8 mouse cellular contexts compared by ENCODE assay signal in genomic region chr6:86371340-86371911, GRCm38 (mm10). TPM values are rescaled to one million over a fixed set of nuclear protein-coding genes. Genes with fewer than 3 reads are reported as not detected.
DNase-seq lines count a peak whose midpoint lies in the region; ATAC-seq and TF ChIP-seq lines count a peak whose summit lies in the region.

No protein-coding gene starts in this region.

- H3K36me3 ChIP-seq in C2C12 (ENCODE audit: control insufficient read depth, insufficient read depth) = peaks cover 50% of the 10 kb centered on the region
- H3K36me3 ChIP-seq in erythroblast, embryonic 14.5 days (ENCODE audit: control insufficient read depth) = peaks cover 39% of the 10 kb centered on the region
- H3K36me3 ChIP-seq in heart, embryonic 13.5 days = peaks cover 35% of the 10 kb centered on the region
- H3K36me3 ChIP-seq in liver, embryonic 12.5 days = peaks cover 53% of the 10 kb centered on the region
- H3K36me3 ChIP-seq in stomach, embryonic 15.5 days = no peaks in the 10 kb centered on the region

- H3K4me1 ChIP-seq in erythroblast, embryonic 14.5 days (ENCODE audit: control insufficient read depth) = peaks cover 44% of the 10 kb centered on the region
- H3K4me1 ChIP-seq in heart, embryonic 13.5 days = peaks cover 28% of the 10 kb centered on the region
- peaks cover 52% of the 10 kb centered on the region for H3K4me1 ChIP-seq in liver, embryonic 12.5 days
- peaks cover 19% of the 10 kb centered on the region for H3K4me1 ChIP-seq in stomach, embryonic 15.5 days

- WGBS in heart, embryonic 13.5 days = under 1% methylated on average over 50 of the region's 50 CpGs
- WGBS in liver, embryonic 12.5 days (ENCODE audit: insufficient replicate concordance) = under 1% methylated on average over 50 of the region's 50 CpGs
- under 1% methylated on average over 50 of the region's 50 CpGs for WGBS in stomach, embryonic 15.5 days

- H3K9me3 ChIP-seq in erythroblast, embryonic 14.5 days (ENCODE audit: control insufficient read depth, low read length) = no peaks in the 10 kb centered on the region
- H3K9me3 ChIP-seq in heart, embryonic 13.5 days = no peaks in the 10 kb centered on the region
- no peaks in the 10 kb centered on the region for H3K9me3 ChIP-seq in liver, embryonic 12.5 days (replicated peaks)
- no peaks in the 10 kb centered on the region for H3K9me3 ChIP-seq in stomach, embryonic 15.5 days

- H3K79me2 ChIP-seq in C2C12 (ENCODE audit: control insufficient read depth, insufficient read depth) = peaks cover 59% of the 10 kb centered on the region

- peak overlapping the region; percentile 89 for H3K27ac ChIP-seq in heart, embryonic 13.5 days (replicated peaks)
- H3K27ac ChIP-seq in liver, embryonic 12.5 days = peak overlapping the region; percentile 89
- H3K27ac ChIP-seq in stomach, embryonic 15.5 days = peak overlapping the region; percentile 90

- peak; percentile 88; the same call in 1 of the 2 replicates for TF ChIP-seq POLR2A in brain, embryonic 14.5 days (IDR thresholded peaks at IDR 0.05; ENCODE audit: borderline replicate concordance, extremely low read depth, insufficient read depth, insufficient read length, poor library complexity, severe bottlenecking)

- peak; percentile 99 for DNase-seq in brain, embryonic 14.5 days (ENCODE audit: low read depth)
- peak; percentile 97 for DNase-seq in kidney, postnatal 10 days
- DNase-seq in natural killer cell, adult 2 months (ENCODE audit: low spot score in 2 of 2) = peak; percentile 94

- H3K4me2 ChIP-seq in heart, embryonic 13.5 days = peak overlapping the region; percentile 95
- H3K4me2 ChIP-seq in liver, embryonic 12.5 days = peak overlapping the region; percentile 85
- peak overlapping the region; percentile 78 for H3K4me2 ChIP-seq in stomach, embryonic 15.5 days

- H3ac ChIP-seq in C2C12 (ENCODE audit: control insufficient read depth, insufficient read length, low read depth) = peak overlapping the region; percentile 97

- H3K79me3 ChIP-seq in C2C12 (ENCODE audit: low read depth) = peaks cover 47% of the 10 kb centered on the region

- H3K9ac ChIP-seq in heart, embryonic 13.5 days = peak overlapping the region; percentile 96
- peak overlapping the region; percentile 86 for H3K9ac ChIP-seq in liver, embryonic 12.5 days
- peak overlapping the region; percentile 94 for H3K9ac ChIP-seq in stomach, embryonic 15.5 days

- no peak for TF ChIP-seq CTCF in C2C12 (IDR thresholded peaks at IDR 0.05; ENCODE audit: control insufficient read depth, insufficient read depth, insufficient read length)
- no peak for TF ChIP-seq CTCF in brain, embryonic 14.5 days (IDR thresholded peaks at IDR 0.05; ENCODE audit: borderline replicate concordance, extremely low read depth, insufficient read depth, insufficient read length)

- H3K4me3 ChIP-seq in C2C12 (ENCODE audit: insufficient read depth, poor library complexity, severe bottlenecking) = peak overlapping the region; percentile 82
- H3K4me3 ChIP-seq in erythroblast, embryonic 14.5 days (replicated peaks) = peak overlapping the region; percentile 79
- H3K4me3 ChIP-seq in heart, embryonic 13.5 days = peak overlapping the region; percentile 98
- H3K4me3 ChIP-seq in liver, embryonic 12.5 days = peak overlapping the region; percentile 94
- H3K4me3 ChIP-seq in stomach, embryonic 15.5 days (replicated peaks) = peak overlapping the region; percentile 88

- ATAC-seq in heart, embryonic 13.5 days (ENCODE audit: extremely low read depth, insufficient number of reproducible peaks, low FRiP score, low TSS enrichment) = peak; percentile 90
- ATAC-seq in liver, embryonic 12.5 days = peak; percentile 92
- ATAC-seq in stomach, embryonic 15.5 days (ENCODE audit: insufficient read depth, low FRiP score, low read depth) = peak; percentile 95

- H3K27me3 ChIP-seq in C2C12 (ENCODE audit: control insufficient read depth, insufficient read depth, insufficient read length) = no peaks in the 10 kb centered on the region
- no peaks in the 10 kb centered on the region for H3K27me3 ChIP-seq in erythroblast, embryonic 14.5 days (ENCODE audit: control insufficient read depth)
- no peaks in the 10 kb centered on the region for H3K27me3 ChIP-seq in heart, embryonic 13.5 days (replicated peaks)
- no peaks in the 10 kb centered on the region for H3K27me3 ChIP-seq in liver, embryonic 12.5 days (replicated peaks)
- H3K27me3 ChIP-seq in stomach, embryonic 15.5 days (replicated peaks) = no peaks in the 10 kb centered on the region

TF ChIP-seq in C2C12, 6 proteins besides CTCF, POLR2A, EP300 and RAD21:
- TF ChIP-seq MYOG (IDR thresholded peaks at IDR 0.05; ENCODE audit: control insufficient read depth, extremely low read depth, insufficient read length) = no peak
- peak; percentile 97 for TF ChIP-seq MAX (IDR thresholded peaks at IDR 0.05)
- TF ChIP-seq USF1 (IDR thresholded peaks at IDR 0.05; ENCODE audit: low read depth) = no peak
- TF ChIP-seq CEBPB (IDR thresholded peaks at IDR 0.05; ENCODE audit: low read depth) = no peak
- TF ChIP-seq FOSL1 (IDR thresholded peaks at IDR 0.05; ENCODE audit: insufficient read depth, low read length, poor library complexity, severe bottlenecking) = no peak
TF ChIP-seq in C2C12: peak in this region for 1.

RNA-seq across cellular contexts. Expression of gene Snrpg, which starts 0.3 kb away (rescaled TPM):
- 354 TPM for polyA plus RNA-seq in C2C12 (2012; fragmentation: generic; extraction: Trizol)
- polyA plus RNA-seq in brain, embryonic 14.5 days (2012; rRNA removed) = 175 and 203 TPM in 2 replicates
- 2.2 and 3.6 TPM in 2 replicates for polyA plus RNA-seq in erythroblast, embryonic 14.5 days (2012)
- polyA plus RNA-seq in heart, embryonic 13.5 days (2015; fragmentation: Nextera tagmentation; extraction: Ambion mirVana) = 315 and 377 TPM in 2 replicates
- polyA plus RNA-seq in liver, embryonic 12.5 days (2016; fragmentation: Nextera tagmentation; extraction: Ambion mirVana) = 493 and 510 TPM in 2 replicates
- polyA plus RNA-seq in stomach, embryonic 15.5 days (2015; fragmentation: Nextera tagmentation; extraction: Ambion mirVana) = 521 and 550 TPM in 2 replicates

RNA-seq across cellular contexts. Expression of gene Fam136a, which starts 6.0 kb away (rescaled TPM):
- polyA plus RNA-seq in C2C12 (2012; fragmentation: generic; extraction: Trizol) = 32.0 TPM
- 56.5 and 58.2 TPM in 2 replicates for polyA plus RNA-seq in brain, embryonic 14.5 days (2012; rRNA removed)
- 0.26 and 0.27 TPM in 2 replicates for polyA plus RNA-seq in erythroblast, embryonic 14.5 days (2012)
- polyA plus RNA-seq in heart, embryonic 13.5 days (2015; fragmentation: Nextera tagmentation; extraction: Ambion mirVana) = 93.8 and 107 TPM in 2 replicates
- 104 and 111 TPM in 2 replicates for polyA plus RNA-seq in liver, embryonic 12.5 days (2016; fragmentation: Nextera tagmentation; extraction: Ambion mirVana)
- 124 and 134 TPM in 2 replicates for polyA plus RNA-seq in stomach, embryonic 15.5 days (2015; fragmentation: Nextera tagmentation; extraction: Ambion mirVana)

RNA-seq across cellular contexts. Expression of gene Pcyox1, which starts 25.5 kb away (rescaled TPM):
- polyA plus RNA-seq in C2C12 (2012; fragmentation: generic; extraction: Trizol) = 23.7 TPM
- polyA plus RNA-seq in brain, embryonic 14.5 days (2012; rRNA removed) = 71.4 and 72.1 TPM in 2 replicates
- polyA plus RNA-seq in erythroblast, embryonic 14.5 days (2012) = 0.08 and 0.46 TPM in 2 replicates
- polyA plus RNA-seq in heart, embryonic 13.5 days (2015; fragmentation: Nextera tagmentation; extraction: Ambion mirVana) = 51.2 and 52.0 TPM in 2 replicates
- 41.5 and 45.9 TPM in 2 replicates for polyA plus RNA-seq in liver, embryonic 12.5 days (2016; fragmentation: Nextera tagmentation; extraction: Ambion mirVana)
- polyA plus RNA-seq in stomach, embryonic 15.5 days (2015; fragmentation: Nextera tagmentation; extraction: Ambion mirVana) = 93.0 and 97.9 TPM in 2 replicates

RNA-seq across cellular contexts. Expression of gene Tia1, which starts 32.6 kb away (rescaled TPM):
- polyA plus RNA-seq in C2C12 (2012; fragmentation: generic; extraction: Trizol) = 12.9 TPM
- polyA plus RNA-seq in brain, embryonic 14.5 days (2012; rRNA removed) = 331 and 433 TPM in 2 replicates
- polyA plus RNA-seq in erythroblast, embryonic 14.5 days (2012) = 0.58 and 0.72 TPM in 2 replicates
- polyA plus RNA-seq in heart, embryonic 13.5 days (2015; fragmentation: Nextera tagmentation; extraction: Ambion mirVana) = 120 and 125 TPM in 2 replicates
- 45.2 and 46.2 TPM in 2 replicates for polyA plus RNA-seq in liver, embryonic 12.5 days (2016; fragmentation: Nextera tagmentation; extraction: Ambion mirVana)
- 158 and 167 TPM in 2 replicates for polyA plus RNA-seq in stomach, embryonic 15.5 days (2015; fragmentation: Nextera tagmentation; extraction: Ambion mirVana)

RNA-seq across cellular contexts. Expression of gene Gm44790, which starts 55.0 kb away (rescaled TPM):
- polyA plus RNA-seq in C2C12 (2012; fragmentation: generic; extraction: Trizol) = not detected
- polyA plus RNA-seq in brain, embryonic 14.5 days (2012; rRNA removed) = 1.9 and 2.9 TPM in 2 replicates
- polyA plus RNA-seq in erythroblast, embryonic 14.5 days (2012) = not detected in 2 replicates
- polyA plus RNA-seq in heart, embryonic 13.5 days (2015; fragmentation: Nextera tagmentation; extraction: Ambion mirVana) = 0.60 TPM in 1 of 2 replicates, not detected in the other
- polyA plus RNA-seq in liver, embryonic 12.5 days (2016; fragmentation: Nextera tagmentation; extraction: Ambion mirVana) = not detected in 2 replicates
- not detected in 2 replicates for polyA plus RNA-seq in stomach, embryonic 15.5 days (2015; fragmentation: Nextera tagmentation; extraction: Ambion mirVana)

Comparison
In these comparisons a context has a peak if more than half of its experiments do, and no peak if none do; other contexts are left out.
1. Peak in every context shown above with its lines: DNase-seq, ATAC-seq, H3K4me3 ChIP-seq and H3K27ac ChIP-seq.
2. RNA of gene Snrpg, which starts 0.3 kb away (polyA plus RNA-seq): 521 to 550 TPM in stomach, embryonic 15.5 days, 493 to 510 TPM in liver, embryonic 12.5 days, 354 TPM in C2C12 (single experiment), 315 to 377 TPM in heart, embryonic 13.5 days and 175 to 203 TPM in brain, embryonic 14.5 days; 2.2 to 3.6 TPM in erythroblast, embryonic 14.5 days; every median in the first group is over 10 times any median in the second.
3. RNA of gene Fam136a, which starts 6.0 kb away (polyA plus RNA-seq): 124 to 134 TPM in stomach, embryonic 15.5 days, 104 to 111 TPM in liver, embryonic 12.5 days, 93.8 to 107 TPM in heart, embryonic 13.5 days, 56.5 to 58.2 TPM in brain, embryonic 14.5 days and 32.0 TPM in C2C12 (single experiment); 0.26 to 0.27 TPM in erythroblast, embryonic 14.5 days; every median in the first group is over 10 times any median in the second.
4. RNA of gene Pcyox1, which starts 25.5 kb away (polyA plus RNA-seq): 93.0 to 97.9 TPM in stomach, embryonic 15.5 days, 71.4 to 72.1 TPM in brain, embryonic 14.5 days, 51.2 to 52.0 TPM in heart, embryonic 13.5 days, 41.5 to 45.9 TPM in liver, embryonic 12.5 days and 23.7 TPM in C2C12 (single experiment); 0.08 to 0.46 TPM in erythroblast, embryonic 14.5 days; every median in the first group is over 10 times any median in the second.